Mouse (Mus musculus) hindbrain, embryonic 15.5 days (tissue): Measurements from ENCODE around the gene Rere. TPM values are rescaled to one million over a fixed set of nuclear protein-coding genes. Genes with fewer than 3 reads are reported as not detected.
A peak's percentile ranks its signal among the peaks of the same experiment; 100 is the strongest.

Experiments used
- ATAC-seq: fragments of 200-750 bp; cut with Nextera tagmentation; 2 replicates; pipeline ENCODE4 v1.8.0; 2017; ENCODE audit warnings: low read depth, moderate number of reproducible peaks, moderate TSS enrichment; ENCODE audit not compliant: low FRiP score
- H3K27ac ChIP-seq: fragments of 300-500 bp; sonication (generic); replicated peaks from 2 replicates; pipeline ENCODE4 v1.5.1; 2015; ENCODE audit warnings: mild to moderate bottlenecking, inconsistent platforms
- H3K27me3 ChIP-seq: fragments of 300-500 bp; sonication (generic); 2 replicates; pipeline ENCODE4 v1.6.1; 2015; ENCODE audit warnings: control low read depth, inconsistent platforms
- H3K36me3 ChIP-seq: fragments of 300-500 bp; sonication (generic); 2 replicates; pipeline ENCODE4 v1.6.1; 2015; ENCODE audit warnings: control low read depth, inconsistent platforms
- H3K4me1 ChIP-seq: fragments of 300-500 bp; sonication (generic); replicated peaks from 2 replicates; pipeline ENCODE4 v1.6.1; 2015; ENCODE audit warnings: control low read depth, inconsistent platforms
- H3K4me2 ChIP-seq: fragments of 300-500 bp; sonication (generic); 2 replicates; pipeline ENCODE4 v1.6.1; 2015; ENCODE audit warnings: moderate library complexity, mild to moderate bottlenecking, inconsistent platforms
- H3K4me3 ChIP-seq: fragments of 300-500 bp; sonication (generic); 2 replicates; pipeline ENCODE4 v1.5.1; 2015; ENCODE audit warnings: mild to moderate bottlenecking, inconsistent platforms
- H3K9ac ChIP-seq: fragments of 300-500 bp; sonication (generic); 2 replicates; pipeline ENCODE4 v1.6.1; 2015; ENCODE audit warnings: inconsistent platforms
- H3K9me3 ChIP-seq: fragments of 300-500 bp; sonication (generic); 2 replicates; pipeline ENCODE4 v1.6.1; 2016; ENCODE audit warnings: control low read depth, inconsistent platforms
- WGBS: fragments of 180-500 bp; shearing (Covaris S2); methylation state at CpG from one replicate; pipeline ENCODE4 v1.1.7; 2015; 5-methylcytosine and 5-hydroxymethylcytosine counted together
- polyA plus RNA-seq: library from polyadenylated mRNA; unstranded; fragments of >200 nt; fragmentation: Nextera tagmentation; extraction: Ambion mirVana; gene quantifications from 2 replicates; pipeline ENCODE4 v1.2.1, GENCODE M21; 2015

Gene Rere
- polyA plus RNA-seq, 1 experiment from 2014 or later = 32.5 TPM

- 73% methylated on average over 11 of the region's 11 CpGs for WGBS
- no peak for ATAC-seq
These were observed 170.9 kb downstream of the Rere start for GRCm38 (mm10) chr4:150452155-150452847.

GRCm38 (mm10) chr4:150454571-150455306, 173.3 kb downstream of the Rere start:
- H3K4me2 ChIP-seq = no peak overlapping the region
- peaks cover 52% of the 10 kb centered on the region for H3K4me1 ChIP-seq
- H3K9ac ChIP-seq = no peak overlapping the region
- H3K27me3 ChIP-seq = no peaks in the 10 kb centered on the region
- H3K4me3 ChIP-seq = no peak overlapping the region
- 70% methylated on average over 12 of the region's 12 CpGs for WGBS
- H3K9me3 ChIP-seq = no peaks in the 10 kb centered on the region
- no peak for ATAC-seq
- 0 out of 2 replicates have a peak overlapping the region, but pooled peaks have one; percentile 11 for H3K27ac ChIP-seq
- no peaks in the 10 kb centered on the region for H3K36me3 ChIP-seq

More at GRCm38 (mm10) chr4:150452155-150452847, 170.9 kb downstream of the Rere start:
- H3K9ac ChIP-seq = no peak overlapping the region
- peaks cover 59% of the 10 kb centered on the region for H3K4me1 ChIP-seq
- H3K4me2 ChIP-seq = no peak overlapping the region
- H3K9me3 ChIP-seq = no peaks in the 10 kb centered on the region
- no peak overlapping the region for H3K4me3 ChIP-seq
- no peaks in the 10 kb centered on the region for H3K27me3 ChIP-seq
- no peak overlapping the region for H3K27ac ChIP-seq
- no peaks in the 10 kb centered on the region for H3K36me3 ChIP-seq

GRCm38 (mm10) chr4:150455750-150456149, 174.3 kb downstream of the Rere start:
- Histone ChIP-seq H3K9me3 (no peaks in the 10 kb centered on the region), H3K4me1 (peaks cover 41% of the 10 kb centered on the region), H3K4me3 (no peak overlapping the region), H3K4me2 (no peak overlapping the region), H3K27ac (no peak overlapping the region), H3K36me3 (no peaks in the 10 kb centered on the region), H3K27me3 (no peaks in the 10 kb centered on the region), H3K9ac (no peak overlapping the region)
- no peak for ATAC-seq
- WGBS = 58% methylated on average over 1 of the region's 1 CpGs

GRCm38 (mm10) chr4:150456452-150456851, 175.0 kb downstream of the Rere start:
- no peak overlapping the region for H3K9ac ChIP-seq
- H3K9me3 ChIP-seq = no peaks in the 10 kb centered on the region
- H3K4me2 ChIP-seq = no peak overlapping the region
- no peaks in the 10 kb centered on the region for H3K36me3 ChIP-seq
- no peak for ATAC-seq
- 25% methylated on average over 7 of the region's 7 CpGs for WGBS
- no peaks in the 10 kb centered on the region for H3K27me3 ChIP-seq
- peak overlapping the region; percentile 43; the same call in 1 of the 2 replicates for H3K27ac ChIP-seq
- peaks cover 48% of the 10 kb centered on the region for H3K4me1 ChIP-seq
- no peak overlapping the region for H3K4me3 ChIP-seq

- Histone ChIP-seq H3K9me3 (no peaks in the 10 kb centered on the region), H3K4me2 (no peak overlapping the region), H3K36me3 (no peaks in the 10 kb centered on the region), H3K27me3 (no peaks in the 10 kb centered on the region), H3K9ac (no peak overlapping the region), H3K4me3 (no peak overlapping the region), H3K27ac (peak overlapping the region; percentile 43; the same call in 1 of the 2 replicates), H3K4me1 (peaks cover 51% of the 10 kb centered on the region)
- WGBS = 29% methylated on average over 2 of the region's 2 CpGs
- ATAC-seq = no peak
These were observed 175.4 kb downstream of the Rere start for GRCm38 (mm10) chr4:150456886-150457285.

- Histone ChIP-seq H3K36me3 (no peaks in the 10 kb centered on the region), H3K9ac (no peak overlapping the region), H3K4me2 (no peak overlapping the region), H3K27ac (peak overlapping the region; percentile 2; the same call in 1 of the 2 replicates), H3K27me3 (no peaks in the 10 kb centered on the region), H3K4me1 (peaks cover 49% of the 10 kb centered on the region), H3K9me3 (no peaks in the 10 kb centered on the region), H3K4me3 (no peak overlapping the region)
- WGBS = 56% methylated on average over 4 of the region's 4 CpGs
- ATAC-seq = no peak
These were observed 175.9 kb downstream of the Rere start for GRCm38 (mm10) chr4:150457353-150457752.

- no peaks in the 10 kb centered on the region for H3K9me3 ChIP-seq
- ATAC-seq = no peak
- no peak overlapping the region for H3K4me2 ChIP-seq
- peaks cover 51% of the 10 kb centered on the region for H3K4me1 ChIP-seq
- H3K4me3 ChIP-seq = no peak overlapping the region
- 67% methylated on average over 7 of the region's 7 CpGs for WGBS
- no peaks in the 10 kb centered on the region for H3K27me3 ChIP-seq
- no peak overlapping the region for H3K9ac ChIP-seq
- H3K36me3 ChIP-seq = no peaks in the 10 kb centered on the region
- 0 out of 2 replicates have a peak overlapping the region, but pooled peaks have one; percentile 2 for H3K27ac ChIP-seq
These were observed 176.3 kb downstream of the Rere start for GRCm38 (mm10) chr4:150457771-150458170.

GRCm38 (mm10) chr4:150459022-150459794, 177.8 kb downstream of the Rere start:
- H3K27ac ChIP-seq = no peak overlapping the region
- WGBS = 57% methylated on average over 6 of the region's 6 CpGs
- ATAC-seq = no peak
- H3K4me1 ChIP-seq = peaks cover 52% of the 10 kb centered on the region
- no peak overlapping the region for H3K4me3 ChIP-seq
- H3K4me2 ChIP-seq = no peak overlapping the region
- H3K27me3 ChIP-seq = no peaks in the 10 kb centered on the region
- no peaks in the 10 kb centered on the region for H3K9me3 ChIP-seq
- H3K36me3 ChIP-seq = no peaks in the 10 kb centered on the region
- no peak overlapping the region for H3K9ac ChIP-seq

GRCm38 (mm10) chr4:150460451-150460850, 179.0 kb downstream of the Rere start:
- H3K36me3 ChIP-seq = no peaks in the 10 kb centered on the region
- H3K9ac ChIP-seq = no peak overlapping the region
- no peak overlapping the region for H3K4me2 ChIP-seq
- no peak for ATAC-seq
- H3K4me3 ChIP-seq = no peak overlapping the region
- 73% methylated on average over 5 of the region's 5 CpGs for WGBS
- no peak overlapping the region for H3K27ac ChIP-seq
- no peaks in the 10 kb centered on the region for H3K27me3 ChIP-seq
- H3K9me3 ChIP-seq = no peaks in the 10 kb centered on the region
- peaks cover 46% of the 10 kb centered on the region for H3K4me1 ChIP-seq

- WGBS = 49% methylated on average over 5 of the region's 5 CpGs
- peaks cover 48% of the 10 kb centered on the region for H3K4me1 ChIP-seq
- no peaks in the 10 kb centered on the region for H3K36me3 ChIP-seq
- no peak overlapping the region for H3K9ac ChIP-seq
- peak overlapping the region; percentile 12; the same call in 1 of the 2 replicates for H3K27ac ChIP-seq
- ATAC-seq = no peak
- no peaks in the 10 kb centered on the region for H3K9me3 ChIP-seq
- H3K4me2 ChIP-seq = no peak overlapping the region
- H3K4me3 ChIP-seq = no peak overlapping the region
- no peaks in the 10 kb centered on the region for H3K27me3 ChIP-seq
These were observed 179.6 kb downstream of the Rere start for GRCm38 (mm10) chr4:150461011-150461410.

- Histone ChIP-seq H3K9ac (no peak overlapping the region), H3K9me3 (no peaks in the 10 kb centered on the region), H3K4me2 (no peak overlapping the region), H3K27me3 (no peaks in the 10 kb centered on the region), H3K27ac (peak overlapping the region; percentile 37; the same call in 1 of the 2 replicates), H3K36me3 (no peaks in the 10 kb centered on the region), H3K4me3 (no peak overlapping the region), H3K4me1 (peaks cover 48% of the 10 kb centered on the region)
- WGBS = 18% methylated on average over 6 of the region's 6 CpGs
- no peak for ATAC-seq
These were observed 180.2 kb downstream of the Rere start for GRCm38 (mm10) chr4:150461427-150462189.
